Mouse (Mus musculus) urinary bladder, adult 2 months (tissue): ENCODE measurements around the gene Gsx1. TPM values are rescaled to one million over a fixed set of nuclear protein-coding genes. Genes with fewer than 3 reads are reported as not detected.
A peak's percentile ranks its signal among the peaks of the same experiment; 100 is the strongest.

Experiments used
- DNase-seq: peaks from one replicate; pipeline ENCODE4 v3.0.0; 2022; ENCODE audit warnings: low spot score
- polyA plus RNA-seq: library from polyadenylated mRNA; depleted of rRNA; stranded (reverse); fragments of >200 nt; gene quantifications from 2 replicates; pipeline ENCODE4 v1.2.3, GENCODE M21; 2012; rRNA removed

Gsx1 gene
- polyA plus RNA-seq = not detected in 2 replicates

GRCm38 (mm10) chr5:147188571-147188975, at the start of gene Gsx1:
Gsx1 (plus strand) TSS chr5:147188696.
- peak; percentile 49 for DNase-seq

DNA sequence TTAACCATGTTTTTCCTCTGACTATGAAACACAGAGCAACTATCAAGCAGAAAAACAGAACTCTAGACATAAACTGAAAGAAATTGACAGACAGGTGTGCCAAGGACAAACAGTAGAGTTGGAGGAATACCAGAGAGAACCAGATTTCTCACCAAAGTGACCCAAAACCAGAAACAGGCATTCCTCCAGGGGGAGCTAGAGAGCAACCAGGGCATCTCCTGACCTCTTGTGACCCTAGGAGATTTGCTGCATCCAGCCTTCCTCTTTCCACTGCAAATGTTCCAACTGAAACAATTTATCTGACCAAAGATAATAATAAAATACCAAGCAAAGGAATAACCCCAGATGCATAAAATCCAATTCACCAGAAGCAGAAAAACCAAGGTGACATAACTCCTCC, 41.2 kb upstream of the Gsx1 start:
- no peak for DNase-seq

DNA sequence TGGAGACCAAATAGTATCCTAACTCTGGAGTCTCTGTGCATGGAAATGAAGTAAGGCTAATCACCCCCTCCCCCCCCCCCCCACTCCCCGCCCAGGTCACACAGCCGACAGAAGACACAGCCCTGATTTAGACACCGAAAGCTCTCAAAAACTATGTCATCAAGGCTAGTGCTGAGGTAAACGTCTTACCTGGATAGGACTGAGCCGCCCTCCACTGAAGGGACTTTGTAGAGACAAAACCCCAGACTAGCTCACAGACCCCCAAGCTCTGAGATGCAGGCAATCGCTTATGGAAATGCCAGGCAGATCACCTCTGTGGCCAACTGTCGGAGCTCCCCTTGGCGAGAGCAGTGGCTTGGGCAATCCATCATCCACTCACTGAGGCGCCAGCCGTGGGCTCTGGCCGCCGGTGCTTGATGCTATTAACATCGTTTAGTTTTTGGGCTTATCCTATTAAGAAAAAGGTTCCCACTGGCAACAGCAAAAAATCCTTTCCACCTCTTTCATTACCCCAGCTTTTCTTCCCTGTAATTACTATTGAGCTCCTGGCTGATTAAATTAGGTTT, 33.6 kb upstream of the Gsx1 start:
- DNase-seq = no peak

DNA sequence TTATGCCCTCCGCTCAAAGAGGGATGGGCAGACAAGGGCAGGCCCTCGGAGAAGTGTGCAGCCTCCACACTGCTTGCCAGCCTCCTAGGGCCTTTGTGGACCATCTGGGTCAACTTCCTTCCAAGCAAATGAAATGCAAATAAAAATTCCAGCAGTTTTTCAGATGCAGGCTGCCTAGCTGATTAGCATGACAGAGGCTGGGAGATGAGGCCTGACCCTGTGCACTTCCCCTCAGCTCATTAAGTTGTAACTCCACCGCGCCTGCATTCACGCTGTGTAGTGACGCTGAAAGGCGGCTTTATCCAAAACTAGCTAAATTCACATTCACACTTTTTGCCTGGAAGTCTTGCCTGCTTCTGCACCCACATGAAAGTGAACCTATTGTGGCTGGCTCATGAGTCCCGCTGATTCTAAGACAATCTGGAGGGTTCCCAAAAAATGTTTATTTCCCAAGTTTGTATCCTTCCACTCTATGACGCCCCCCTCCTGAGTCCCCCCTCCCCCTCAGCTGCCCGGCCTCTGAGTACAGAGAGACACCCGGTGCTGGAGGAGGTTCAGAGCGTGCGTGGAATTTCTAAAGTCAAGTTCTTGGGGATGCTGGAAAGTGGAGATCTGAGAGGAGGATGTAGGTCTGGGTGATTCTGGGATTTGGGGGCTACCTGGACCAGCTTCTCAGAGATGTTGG, 32.9 kb upstream of the Gsx1 start:
- DNase-seq = no peak

DNA sequence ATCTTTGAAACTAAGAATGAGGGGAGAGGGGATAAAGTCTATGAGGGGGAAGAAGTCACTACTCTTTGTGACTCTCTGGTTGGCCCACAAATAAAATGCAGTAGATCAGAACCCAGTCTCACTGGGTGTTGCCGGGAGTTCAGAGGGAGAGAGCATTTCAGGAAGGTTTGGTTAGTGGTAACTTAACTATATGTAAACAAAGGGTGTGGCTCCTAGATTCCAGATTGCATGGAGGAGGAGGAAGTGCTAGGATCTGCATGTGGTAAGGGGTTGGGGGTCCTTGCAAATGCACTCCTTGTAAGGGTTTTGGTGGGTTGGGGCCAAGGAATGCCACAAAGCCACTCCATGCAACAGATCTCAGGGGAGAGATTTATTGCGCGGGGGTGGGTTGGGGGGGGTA, 32.1 kb upstream of the Gsx1 start:
- DNase-seq = no peak

GRCm38 (mm10) chr5:147157441-147157840, 31.1 kb upstream of the Gsx1 start:
- no peak for DNase-seq

DNA sequence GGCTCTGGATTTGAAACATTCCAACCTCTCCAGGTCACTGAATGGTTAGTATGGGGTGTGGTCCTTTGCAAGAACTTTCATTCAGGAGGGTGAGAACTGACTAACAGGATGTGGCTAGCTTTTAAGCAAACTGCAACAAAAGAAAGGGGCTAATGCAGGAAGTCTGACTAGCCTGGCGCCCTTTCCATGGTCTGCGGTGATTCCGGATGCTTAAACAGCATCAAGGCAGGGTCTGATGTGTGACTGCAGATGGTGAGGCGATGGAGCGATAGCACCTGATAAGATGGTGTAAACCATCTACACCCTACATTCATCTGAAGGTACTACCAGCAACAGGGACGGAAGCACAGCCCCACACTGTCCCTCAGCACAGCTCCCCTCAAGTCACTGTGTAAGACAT, 29.2 kb upstream of the Gsx1 start:
- DNase-seq = no peak

DNA sequence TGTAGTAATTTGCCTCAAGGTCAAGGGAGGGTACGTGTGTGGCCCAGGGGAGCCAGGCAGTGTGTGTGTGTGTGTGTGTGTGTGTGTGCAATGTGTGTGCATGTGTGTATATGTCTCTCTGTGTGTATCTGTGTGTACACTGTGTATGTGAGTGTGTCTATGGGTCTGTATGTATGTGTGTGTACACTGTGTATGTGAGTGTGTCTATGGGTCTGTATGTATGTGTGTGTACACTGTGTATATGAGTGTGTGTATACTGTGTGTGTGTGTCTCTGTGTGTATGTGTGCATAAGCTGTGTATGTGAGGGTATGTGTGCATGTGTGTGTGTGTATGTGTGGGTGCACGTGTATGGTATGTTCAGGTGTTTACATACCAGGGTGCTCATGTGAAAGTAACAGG, 28.7 kb upstream of the Gsx1 start:
- DNase-seq = no peak

GRCm38 (mm10) chr5:147165060-147165459, 23.4 kb upstream of the Gsx1 start:
- DNase-seq = no peak

- no peak for DNase-seq
Measured at GRCm38 (mm10) chr5:147170088-147170487, 18.4 kb upstream of the Gsx1 start.

- no peak for DNase-seq
Measured at GRCm38 (mm10) chr5:147174046-147174445, 14.4 kb upstream of the Gsx1 start.

DNA sequence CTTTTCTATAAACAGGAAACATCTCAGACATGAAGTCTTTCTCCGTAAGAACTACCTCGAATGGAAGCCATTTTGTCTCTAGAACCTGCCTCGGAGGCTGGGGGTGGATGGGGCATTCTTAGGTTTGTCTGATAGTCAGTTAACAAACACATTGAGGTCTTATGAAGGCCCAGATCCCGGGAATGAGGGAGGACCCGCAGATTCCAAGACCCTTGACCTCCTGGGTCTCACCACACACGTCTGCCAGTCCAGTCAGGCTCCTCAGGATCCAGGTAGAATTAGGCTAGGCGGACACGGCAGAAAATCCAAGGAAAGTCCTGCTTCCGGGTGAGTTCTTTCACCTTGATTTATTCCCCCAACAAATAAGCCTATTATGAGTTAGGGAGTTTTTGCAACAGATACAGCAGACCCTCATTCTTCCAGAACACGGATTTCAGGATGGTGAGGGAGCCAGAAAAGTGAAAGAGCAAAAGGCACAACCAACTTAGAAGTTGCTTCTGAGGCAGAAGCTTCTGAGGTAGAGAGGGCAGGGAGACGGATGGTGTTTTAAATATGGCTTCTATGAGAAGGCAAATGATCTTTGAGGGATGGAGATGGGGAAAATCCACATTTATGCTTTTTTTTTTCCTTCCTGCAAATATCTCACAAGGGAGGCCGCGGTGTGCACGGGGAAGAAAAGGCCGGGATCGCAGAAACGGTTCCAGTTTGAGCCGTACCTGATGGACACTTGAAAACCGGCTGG, 3.2 kb upstream of the Gsx1 start:
- DNase-seq = no peak

GRCm38 (mm10) chr5:147186001-147186431, 2.5 kb upstream of the Gsx1 start:
- DNase-seq = no peak

- DNase-seq = no peak
Measured at GRCm38 (mm10) chr5:147186781-147187551, 1.5 kb upstream of the Gsx1 start.

- DNase-seq = no peak
Measured at GRCm38 (mm10) chr5:147187552-147188170, 835 bp upstream of the Gsx1 start.

- no peak for DNase-seq
Measured at GRCm38 (mm10) chr5:147189156-147189555, 660 bp downstream of the Gsx1 start.

GRCm38 (mm10) chr5:147189836-147190602, 1.5 kb downstream of the Gsx1 start:
- DNase-seq = no peak

DNA sequence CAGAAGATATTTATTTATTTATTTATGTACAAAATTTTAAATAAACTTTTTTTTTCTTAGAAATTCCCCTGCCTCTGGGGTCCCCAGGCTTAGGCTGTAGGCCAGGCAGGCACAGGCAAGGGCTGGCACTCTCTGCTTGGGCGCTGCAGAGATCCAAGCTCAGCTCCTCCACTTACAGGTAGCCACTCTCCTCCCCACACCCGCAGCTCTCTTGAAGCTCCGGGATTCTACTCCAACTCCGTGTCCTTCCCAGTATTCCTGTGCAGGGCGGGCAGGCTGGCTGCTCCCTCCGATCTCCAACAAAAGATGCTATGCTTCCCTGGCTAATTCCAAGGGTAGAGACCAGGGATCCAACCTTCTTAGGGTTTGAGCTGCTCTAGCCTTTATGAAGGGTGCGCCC, 2.4 kb downstream of the Gsx1 start:
- no peak for DNase-seq

- DNase-seq = no peak
Measured at GRCm38 (mm10) chr5:147191801-147192575, 3.5 kb downstream of the Gsx1 start.

- no peak for DNase-seq
Measured at GRCm38 (mm10) chr5:147192576-147192960, 4.1 kb downstream of the Gsx1 start.
